Mouse (Mus musculus): Measurements from ENCODE around the gene Gmeb1. TPM values are rescaled to one million over a fixed set of nuclear protein-coding genes. Genes with fewer than 3 reads are reported as not detected.
"Not testable (repeated sequence)": the region's sequence is repeated elsewhere in the genome, so short reads cannot be mapped to it uniquely, and the experiment has no call there.

The Gmeb1 gene
- total and polyA plus RNA-seq, 3 experiments, result 9.9 to 29.6 TPM; not detected in 1

- H3K27me3 ChIP-seq (ENCODE audit: control insufficient read depth in 1 of 2, insufficient read depth in 2 of 2, low read length in 2 of 2); DNase-seq (ENCODE audit: low read depth, low spot score); H3K9me3 ChIP-seq (replicated peaks; ENCODE audit: insufficient read depth, low read length); H3K79me2 ChIP-seq (ENCODE audit: control insufficient read depth, insufficient read depth, low read length, poor library complexity): not testable (repeated sequence)
- TF ChIP-seq CTCF (IDR thresholded peaks at IDR 0.05 in 2 of 3, conservative IDR thresholded peaks at IDR 0.05 in 1 of 3; ENCODE audit: control insufficient read depth in 1 of 3, insufficient read depth in 1 of 3, low read depth in 2 of 3, low read length in 3 of 3, poor library complexity in 1 of 3, severe bottlenecking in 1 of 3), result peak in 2 of 3 experiments; percentile 6 to 11; a peak in 1 of 6 replicates
- TF ChIP-seq TBP (IDR thresholded peaks at IDR 0.05; ENCODE audit: low read depth, low read length), result peak; percentile 91
- H3K9ac ChIP-seq (ENCODE audit: control insufficient read depth, low read depth, low read length, poor library complexity, severe bottlenecking), result peak overlapping the region; percentile 44
- peaks cover 0 to 12% of the 10 kb centered on the region in 2 experiments; a peak in 2 of 4 replicates for H3K36me3 ChIP-seq (ENCODE audit: control insufficient read depth in 1 of 2, insufficient read depth in 2 of 2, low read length in 2 of 2)
- H3K4me1 ChIP-seq (ENCODE audit: control insufficient read depth in 1 of 2, insufficient read depth in 2 of 2, low read length in 2 of 2), result peaks cover 0 to 25% of the 10 kb centered on the region in 2 experiments; a peak in 2 of 4 replicates
- H3K4me3 ChIP-seq (ENCODE audit: control insufficient read depth in 1 of 2, insufficient read depth in 1 of 2, low read depth in 2 of 2, low read length in 2 of 2), result peak overlapping the region; percentile 53 to 60
- H3K27ac ChIP-seq (ENCODE audit: control insufficient read depth, low read depth, low read length), result peak overlapping the region; percentile 37
Measured at GRCm38 (mm10) chr4:132303484-132303883, 42.1 kb upstream of the Gmeb1 start.

GRCm38 (mm10) chr4:132302939-132303479 is 41.6 kb upstream of the Gmeb1 start, which contains the start of gene Rab42:
TSS of gene Rab42 (minus strand) at chr4:132303385.
- peak within 1 kb of the TSS; percentile 37 for H3K27ac ChIP-seq (ENCODE audit: control insufficient read depth, low read depth, low read length)
- TF ChIP-seq E2F4 (IDR thresholded peaks at IDR 0.05; ENCODE audit: borderline replicate concordance, low read depth, low read length) (no peak), ZKSCAN1 (IDR thresholded peaks at IDR 0.05; ENCODE audit: low read depth, low read length) (no peak), USF2 (IDR thresholded peaks at IDR 0.05; ENCODE audit: borderline replicate concordance in 1 of 2, insufficient read depth in 1 of 2, low read depth in 1 of 2, low read length in 2 of 2) (no peak), GABPA (IDR thresholded peaks at IDR 0.05; ENCODE audit: low read depth, low read length) (no peak), POLR2A (IDR thresholded peaks at IDR 0.05; ENCODE audit: control insufficient read depth in 1 of 2, insufficient read depth in 1 of 2, low read depth in 1 of 2, low read length in 2 of 2, poor library complexity in 1 of 2) (peak in 1 of 2 experiments; percentile 34; a peak in 1 of 4 replicates), MAX (IDR thresholded peaks at IDR 0.05; ENCODE audit: low read length) (no peak)
- H3K27me3 ChIP-seq (ENCODE audit: control insufficient read depth in 1 of 2, insufficient read depth in 2 of 2, low read length in 2 of 2), result no peaks in the 10 kb centered on the region
- peak within 1 kb of the TSS; percentile 61 for H3K9ac ChIP-seq (ENCODE audit: control insufficient read depth, low read depth, low read length, poor library complexity, severe bottlenecking)
- DNase-seq (ENCODE audit: low read depth, low spot score), result peak; percentile 76
- H3K9me3 ChIP-seq (replicated peaks; ENCODE audit: insufficient read depth, low read length), result no peaks in the 10 kb centered on the region
- H3K79me2 ChIP-seq (ENCODE audit: control insufficient read depth, insufficient read depth, low read length, poor library complexity), result no peaks in the 10 kb centered on the region
- peak within 1 kb of the TSS; percentile 60 for H3K4me3 ChIP-seq (ENCODE audit: control insufficient read depth in 1 of 2, insufficient read depth in 1 of 2, low read depth in 2 of 2, low read length in 2 of 2)
- H3K36me3 ChIP-seq (ENCODE audit: control insufficient read depth in 1 of 2, insufficient read depth in 2 of 2, low read length in 2 of 2), result peaks cover 0 to 12% of the 10 kb centered on the region in 2 experiments; a peak in 2 of 4 replicates
- H3K4me1 ChIP-seq (ENCODE audit: control insufficient read depth in 1 of 2, insufficient read depth in 2 of 2, low read length in 2 of 2), result peaks cover 0 to 26% of the 10 kb centered on the region in 2 experiments; a peak in 2 of 4 replicates

GRCm38 (mm10) chr4:132301965-132302938 is 40.9 kb upstream of the Gmeb1 start:
- H3K36me3 ChIP-seq (ENCODE audit: control insufficient read depth in 1 of 2, insufficient read depth in 2 of 2, low read length in 2 of 2), result peaks cover 0 to 12% of the 10 kb centered on the region in 2 experiments; a peak in 2 of 4 replicates
- peaks cover 0 to 26% of the 10 kb centered on the region in 2 experiments; a peak in 2 of 4 replicates for H3K4me1 ChIP-seq (ENCODE audit: control insufficient read depth in 1 of 2, insufficient read depth in 2 of 2, low read length in 2 of 2)
- DNase-seq (ENCODE audit: low read depth, low spot score), result peak; percentile 59
- no peak for TF ChIP-seq KAT2A (conservative IDR thresholded peaks at IDR 0.05; ENCODE audit: low read depth, low read length)
- TF ChIP-seq E2F4 (IDR thresholded peaks at IDR 0.05; ENCODE audit: borderline replicate concordance, low read depth, low read length), result no peak
- peak; percentile 23; the same call in 1 of the 2 replicates for TF ChIP-seq NELFE (IDR thresholded peaks at IDR 0.05; ENCODE audit: low read depth, low read length)
- peak; percentile 55 for TF ChIP-seq ZNF384 (IDR thresholded peaks at IDR 0.05; ENCODE audit: low read depth, low read length)
- TF ChIP-seq BHLHE40 (IDR thresholded peaks at IDR 0.05; ENCODE audit: borderline replicate concordance, low read depth, low read length), result no peak
- no peak for TF ChIP-seq POLR2AphosphoS2 (IDR thresholded peaks at IDR 0.05; ENCODE audit: low read length)
- TF ChIP-seq ZC3H11A (IDR thresholded peaks at IDR 0.05; ENCODE audit: low read depth, low read length), result no peak
- no peak for TF ChIP-seq ZMIZ1 (IDR thresholded peaks at IDR 0.05; ENCODE audit: low read depth, low read length)
- TF ChIP-seq MEF2A (IDR thresholded peaks at IDR 0.05; ENCODE audit: extremely low read depth, insufficient replicate concordance, low read depth, low read length, poor library complexity, severe bottlenecking), result no peak
- TF ChIP-seq MXI1 (IDR thresholded peaks at IDR 0.05; ENCODE audit: low read depth, low read length), result 0 out of 2 replicates have a peak, but pooled peaks have one; percentile 24
- TF ChIP-seq NRF1 (IDR thresholded peaks at IDR 0.05; ENCODE audit: insufficient read depth, low read depth, low read length, poor library complexity, severe bottlenecking), result no peak
- no peak for TF ChIP-seq MAX (IDR thresholded peaks at IDR 0.05; ENCODE audit: low read length)
- TF ChIP-seq UBTF (IDR thresholded peaks at IDR 0.05; ENCODE audit: borderline replicate concordance, insufficient read depth, low read depth, low read length), result no peak
- no peak for TF ChIP-seq SMC3 (IDR thresholded peaks at IDR 0.05; ENCODE audit: low read depth, low read length)
- TF ChIP-seq MAFK (IDR thresholded peaks at IDR 0.05; ENCODE audit: borderline replicate concordance, low read depth, low read length), result no peak
- H3K27me3 ChIP-seq (ENCODE audit: control insufficient read depth in 1 of 2, insufficient read depth in 2 of 2, low read length in 2 of 2), result no peaks in the 10 kb centered on the region
- H3K9me3 ChIP-seq (replicated peaks; ENCODE audit: insufficient read depth, low read length), result no peaks in the 10 kb centered on the region
- peak overlapping the region; percentile 61 for H3K9ac ChIP-seq (ENCODE audit: control insufficient read depth, low read depth, low read length, poor library complexity, severe bottlenecking)
- peak overlapping the region; percentile 60 for H3K4me3 ChIP-seq (ENCODE audit: control insufficient read depth in 1 of 2, insufficient read depth in 1 of 2, low read depth in 2 of 2, low read length in 2 of 2)
- no peaks in the 10 kb centered on the region for H3K79me2 ChIP-seq (ENCODE audit: control insufficient read depth, insufficient read depth, low read length, poor library complexity)
- peak overlapping the region; percentile 22; the same call in 1 of the 2 replicates for H3K27ac ChIP-seq (ENCODE audit: control insufficient read depth, low read depth, low read length)

All from MEL (cell line).